Mouse (Mus musculus): Measurements from ENCODE around the gene Baiap2.

Gene Baiap2

GRCm38 (mm10) chr11:120012702-120013101 lies 70.1 kb downstream of the Baiap2 start:
- DNase-seq (ENCODE audit: low spot score), result no peak

- peak; percentile 65 for DNase-seq (ENCODE audit: low spot score)
These were observed 70.7 kb downstream of the Baiap2 start for GRCm38 (mm10) chr11:120013174-120013711.

- no peak for DNase-seq (ENCODE audit: low spot score)
These were observed 72.2 kb downstream of the Baiap2 start for GRCm38 (mm10) chr11:120014758-120015157.

- DNase-seq (ENCODE audit: low spot score), result no peak
These were observed 74.4 kb downstream of the Baiap2 start for GRCm38 (mm10) chr11:120017011-120017410.

- no peak for DNase-seq (ENCODE audit: low spot score)
These were observed 77.2 kb downstream of the Baiap2 start for GRCm38 (mm10) chr11:120019542-120020440.

GRCm38 (mm10) chr11:120021367-120021766 lies 78.8 kb downstream of the Baiap2 start:
- no peak for DNase-seq (ENCODE audit: low spot score)

- DNase-seq (ENCODE audit: low spot score), result no peak
These were observed 79.7 kb downstream of the Baiap2 start for GRCm38 (mm10) chr11:120022216-120022615.

- no peak for DNase-seq (ENCODE audit: low spot score)
These were observed 80.3 kb downstream of the Baiap2 start for GRCm38 (mm10) chr11:120022841-120023240.

- DNase-seq (ENCODE audit: low spot score), result no peak
These were observed 84.4 kb downstream of the Baiap2 start for GRCm38 (mm10) chr11:120026941-120027340.

- no peak for DNase-seq (ENCODE audit: low spot score)
These were observed 85.9 kb downstream of the Baiap2 start for GRCm38 (mm10) chr11:120028319-120029092.

GRCm38 (mm10) chr11:120029431-120030144 lies 87.0 kb downstream of the Baiap2 start:
- DNase-seq (ENCODE audit: low spot score), result no peak

- no peak for DNase-seq (ENCODE audit: low spot score)
These were observed 87.8 kb downstream of the Baiap2 start for GRCm38 (mm10) chr11:120030145-120030901.

GRCm38 (mm10) chr11:120032052-120032451 lies 89.5 kb downstream of the Baiap2 start:
- DNase-seq (ENCODE audit: low spot score), result no peak

GRCm38 (mm10) chr11:120033473-120033872 lies 90.9 kb downstream of the Baiap2 start:
- DNase-seq (ENCODE audit: low spot score), result no peak

GRCm38 (mm10) chr11:120034306-120034705 lies 91.7 kb downstream of the Baiap2 start:
- no peak for DNase-seq (ENCODE audit: low spot score)

GRCm38 (mm10) chr11:120034762-120035161 lies 92.2 kb downstream of the Baiap2 start:
- no peak for DNase-seq (ENCODE audit: low spot score)

- no peak for DNase-seq (ENCODE audit: low spot score)
These were observed 97.0 kb downstream of the Baiap2 start for GRCm38 (mm10) chr11:120039581-120039980.

- DNase-seq (ENCODE audit: low spot score), result no peak
These were observed 97.9 kb downstream of the Baiap2 start for GRCm38 (mm10) chr11:120040440-120040839.

GRCm38 (mm10) chr11:120041191-120042123 lies 98.9 kb downstream of the Baiap2 start:
- DNase-seq (ENCODE audit: low spot score), result no peak

Measured in ovary, postnatal 14 days (tissue).